Mouse (Mus musculus) liver, embryonic 14.5 days (tissue): ENCODE measurements around the gene Dcdc2a. TPM values are rescaled to one million over a fixed set of nuclear protein-coding genes. Genes with fewer than 3 reads are reported as not detected.

Source experiments
- ATAC-seq: fragments of 200-750 bp; cut with Nextera tagmentation; 2 replicates; pipeline ENCODE4 v1.8.0; 2017; ENCODE audit warnings: moderate number of reproducible peaks, mild to moderate bottlenecking, moderate library complexity; ENCODE audit not compliant: insufficient read depth
- DNase-seq, 3 experiments: peaks; one replicate each; pipeline ENCODE4 v3.0.0-alpha.2; 2012 to 2013; ENCODE audit warnings: low read depth in 3 of 3, low spot score in 3 of 3
- H3K27ac ChIP-seq: fragments of 300-500 bp; sonication (generic); 2 replicates; pipeline ENCODE4 v1.5.1; 2014; ENCODE audit warnings: moderate library complexity, mild to moderate bottlenecking, control low read depth, inconsistent platforms
- H3K27me3 ChIP-seq: fragments of 300-500 bp; sonication (generic); 2 replicates; pipeline ENCODE4 v1.6.1; 2014; ENCODE audit warnings: mild to moderate bottlenecking, low read length, moderate library complexity; ENCODE audit not compliant: control insufficient read depth, insufficient read depth
- H3K36me3 ChIP-seq: fragments of 300-500 bp; sonication (generic); replicated peaks from 2 replicates; pipeline ENCODE4 v1.6.1; 2014; ENCODE audit warnings: low read depth; ENCODE audit not compliant: control insufficient read depth, insufficient read depth
- H3K4me1 ChIP-seq, 2 experiments: fragments of 200-500 bp in 1 of 2; fragments of 300-500 bp in 1 of 2; sonication (generic) in 1 of 2; replicated peaks; 2 replicates each; pipeline ENCODE4 v1.6.1; 2012 to 2014; ENCODE audit warnings: antibody characterized with exemption in 1 of 2, inconsistent platforms in 1 of 2, low read length in 1 of 2; ENCODE audit not compliant: control insufficient read depth in 2 of 2, insufficient read depth in 2 of 2
- H3K4me2 ChIP-seq: fragments of 300-500 bp; sonication (generic); 2 replicates; pipeline ENCODE4 v1.6.1; 2014; ENCODE audit warnings: low read depth, mild to moderate bottlenecking, control low read depth, moderate library complexity
- H3K4me3 ChIP-seq, 2 experiments: fragments of 200-500 bp in 1 of 2; fragments of 300-500 bp in 1 of 2; sonication (generic) in 1 of 2; 2 replicates each; pipeline ENCODE4 v1.5.1; 2012 to 2014; ENCODE audit warnings: low read depth in 2 of 2, low read length in 2 of 2, mild to moderate bottlenecking in 2 of 2, control low read depth in 1 of 2, inconsistent platforms in 1 of 2, moderate library complexity in 1 of 2; ENCODE audit not compliant: insufficient read depth in 1 of 2
- H3K9ac ChIP-seq: fragments of 300-500 bp; sonication (generic); replicated peaks from 2 replicates; pipeline ENCODE4 v1.6.1; 2014; ENCODE audit warnings: mild to moderate bottlenecking, control low read depth, moderate library complexity
- H3K9me3 ChIP-seq: fragments of 300-500 bp; sonication (generic); 2 replicates; pipeline ENCODE4 v1.6.1; 2016; ENCODE audit warnings: low read length, mixed read lengths; ENCODE audit not compliant: control insufficient read depth
- CTCF ChIP-seq: IDR thresholded peaks from 2 replicates; pipeline ENCODE4 v1.5.1; 2016; ENCODE audit warnings: antibody characterized with exemption, low read depth, control low read depth
- EP300 ChIP-seq: IDR thresholded peaks from 2 replicates; pipeline ENCODE4 v1.6.1; 2016; ENCODE audit warnings: antibody characterized with exemption, low read depth
- WGBS: fragments of 180-500 bp; shearing (Covaris S2); extraction: QIAGEN DNeasy Blood & Tissue Kit; methylation state at CpG from one replicate; pipeline ENCODE4 v1.1.7; 2014; ENCODE audit not compliant: insufficient replicate concordance; 5-methylcytosine and 5-hydroxymethylcytosine counted together
- polyA plus RNA-seq, 2 experiments: library from polyadenylated mRNA; depleted of rRNA in 1 of 2; stranded (reverse) in 1 of 2; unstranded in 1 of 2; fragments of >200 nt; fragmentation: Nextera tagmentation in 1 of 2; extraction: Ambion mirVana in 1 of 2; gene quantifications; 2 replicates each; pipeline versions ENCODE4 v1.2.1 to v1.2.3; 2012 to 2014

The Dcdc2a gene
- polyA plus RNA-seq, 2 experiments = 0.08 to 0.27 TPM

DNA sequence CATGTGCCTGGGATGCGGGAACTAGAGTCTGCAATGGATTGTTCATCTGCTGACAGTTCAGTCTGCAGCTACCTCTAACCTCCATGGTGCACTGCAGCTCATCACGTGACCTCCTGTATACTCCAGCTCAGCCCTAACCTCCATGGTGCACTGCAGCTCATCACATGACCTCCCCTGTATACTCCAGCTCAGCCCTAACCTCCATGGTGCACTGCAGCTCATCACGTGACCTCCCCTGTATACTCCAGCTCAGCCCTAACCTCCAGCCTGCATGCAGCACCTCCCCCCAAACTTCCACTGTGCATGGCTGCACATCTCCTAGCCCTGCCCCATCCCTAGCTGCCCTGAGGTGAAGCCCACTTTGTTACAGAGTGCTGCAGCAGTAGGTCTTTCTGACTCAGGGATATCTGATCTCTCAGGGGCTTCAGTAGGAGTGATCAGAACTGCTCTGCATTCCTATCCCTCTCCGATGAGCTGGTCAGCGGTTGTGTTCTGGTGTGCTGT is 54.8 kb downstream of the Dcdc2a start:
- H3K27me3 ChIP-seq = no peaks in the 10 kb centered on the region
- ATAC-seq (no peak), DNase-seq (no peak)
- H3K4me2 ChIP-seq = no peak overlapping the region
- H3K4me1 ChIP-seq = peaks cover 0 to 2% of the 10 kb centered on the region in 2 experiments; a peak in 1 of 4 replicates
- H3K9me3 ChIP-seq = no peaks in the 10 kb centered on the region
- no peak overlapping the region for H3K4me3 ChIP-seq
- H3K9ac ChIP-seq = no peak overlapping the region
- no peaks in the 10 kb centered on the region for H3K36me3 ChIP-seq
- no peak overlapping the region for H3K27ac ChIP-seq
- TF ChIP-seq EP300 (no peak), CTCF (no peak)
- WGBS = 56% methylated on average over 5 of the region's 5 CpGs

DNA sequence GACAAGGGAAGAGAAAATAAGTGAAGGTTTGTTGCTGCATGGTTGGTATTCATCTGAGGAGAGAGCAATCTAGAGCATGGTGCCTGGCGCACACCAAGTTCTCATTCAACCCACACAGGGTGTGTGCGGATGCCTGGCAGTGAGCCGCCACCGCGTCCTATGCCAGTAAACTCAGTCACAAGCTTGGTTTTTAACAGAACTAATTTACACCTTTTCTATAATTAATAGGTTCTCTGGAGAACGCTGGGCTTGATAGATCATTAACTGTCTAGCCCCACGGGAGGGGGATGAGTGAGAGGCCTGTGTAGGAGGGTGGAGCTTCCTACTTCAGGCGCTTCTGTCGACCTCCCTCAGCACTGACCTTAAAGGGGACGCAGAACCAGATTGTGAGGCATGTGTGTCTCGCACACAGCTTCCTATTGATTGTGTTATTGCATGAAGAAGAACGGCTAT is 59.7 kb downstream of the Dcdc2a start:
- no peak for DNase-seq
- no peak overlapping the region for H3K9ac ChIP-seq
- no peaks in the 10 kb centered on the region for H3K27me3 ChIP-seq
- peak; percentile 60; the same call in 1 of the 2 replicates for ATAC-seq
- peak overlapping the region; percentile 35 to 63 for H3K4me3 ChIP-seq
- H3K4me2 ChIP-seq = peak overlapping the region; percentile 61
- no peaks in the 10 kb centered on the region for H3K36me3 ChIP-seq
- TF ChIP-seq CTCF = no peak
- TF ChIP-seq EP300 = no peak
- H3K27ac ChIP-seq = no peak overlapping the region
- 29% methylated on average over 12 of the region's 12 CpGs for WGBS
- peaks cover 0 to 2% of the 10 kb centered on the region in 2 experiments; a peak in 1 of 4 replicates for H3K4me1 ChIP-seq
- no peaks in the 10 kb centered on the region for H3K9me3 ChIP-seq

DNA sequence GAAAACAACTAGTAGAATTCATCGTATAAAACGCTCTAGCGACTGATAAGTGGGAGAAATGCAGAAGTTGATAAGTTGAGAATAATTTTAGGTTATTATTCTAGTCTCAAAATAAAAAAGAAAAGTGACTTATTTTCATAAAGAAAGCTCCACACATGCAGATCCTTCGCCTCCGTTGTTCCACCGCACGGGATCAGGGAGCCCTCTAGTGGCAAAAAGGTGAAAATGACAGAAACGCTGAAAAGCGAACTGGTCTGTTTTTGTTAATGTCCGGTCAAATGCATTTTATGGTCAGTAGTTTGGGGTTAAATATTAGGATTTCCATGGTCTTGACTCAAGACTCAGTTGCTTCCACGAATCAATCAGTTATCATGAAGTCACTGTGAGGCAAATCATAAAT is 60.2 kb downstream of the Dcdc2a start:
- H3K27ac ChIP-seq = no peak overlapping the region
- H3K9ac ChIP-seq = no peak overlapping the region
- DNase-seq (peak in 2 of 3 experiments; percentile 17 to 27), ATAC-seq (no peak)
- WGBS = 2% methylated on average over 11 of the region's 11 CpGs
- H3K4me1 ChIP-seq = peaks cover 0 to 2% of the 10 kb centered on the region in 2 experiments; a peak in 1 of 4 replicates
- peak overlapping the region; percentile 61 for H3K4me2 ChIP-seq
- peak overlapping the region; percentile 35 to 63; a peak in 3 of 4 replicates for H3K4me3 ChIP-seq
- peak; percentile 79 for TF ChIP-seq CTCF
- no peak for TF ChIP-seq EP300
- no peaks in the 10 kb centered on the region for H3K9me3 ChIP-seq
- H3K36me3 ChIP-seq = no peaks in the 10 kb centered on the region
- H3K27me3 ChIP-seq = no peaks in the 10 kb centered on the region

DNA sequence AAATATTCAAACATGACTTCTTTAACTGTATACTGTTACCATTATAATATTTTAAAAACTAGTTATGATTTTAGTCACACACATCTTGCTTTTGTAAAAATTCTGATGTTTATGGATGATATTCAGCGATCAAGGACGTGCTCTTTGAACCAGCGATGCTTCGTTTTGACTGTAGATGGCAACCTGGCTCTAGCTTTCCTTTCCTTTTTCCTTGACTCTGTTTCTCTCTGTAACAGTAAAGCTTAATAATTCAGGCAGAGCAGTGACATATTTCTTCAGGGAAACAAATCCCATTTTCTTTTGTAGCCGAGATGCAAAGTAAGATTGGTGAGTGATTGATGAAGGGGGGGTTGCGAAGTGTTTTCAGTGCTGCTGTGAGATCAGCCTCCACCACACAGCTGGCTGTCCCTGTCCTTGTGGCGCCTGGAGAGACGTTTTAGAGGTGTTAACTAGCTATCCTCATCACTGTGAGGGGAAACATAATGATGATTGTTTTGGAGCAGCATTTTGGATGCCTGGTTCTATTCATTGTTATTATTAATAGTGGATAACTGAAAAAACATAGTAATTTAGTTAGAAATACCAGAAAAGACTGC is 67.0 kb downstream of the Dcdc2a start:
- Histone ChIP-seq H3K27ac (no peak overlapping the region), H3K9me3 (no peaks in the 10 kb centered on the region), H3K36me3 (no peaks in the 10 kb centered on the region), H3K4me1 (no peaks in the 10 kb centered on the region), H3K9ac (no peak overlapping the region), H3K4me3 (no peak overlapping the region), H3K27me3 (no peaks in the 10 kb centered on the region), H3K4me2 (no peak overlapping the region)
- no peak for ATAC-seq
- TF ChIP-seq CTCF (no peak), EP300 (no peak)
- WGBS = 57% methylated on average over 8 of the region's 8 CpGs
- no peak for DNase-seq

DNA sequence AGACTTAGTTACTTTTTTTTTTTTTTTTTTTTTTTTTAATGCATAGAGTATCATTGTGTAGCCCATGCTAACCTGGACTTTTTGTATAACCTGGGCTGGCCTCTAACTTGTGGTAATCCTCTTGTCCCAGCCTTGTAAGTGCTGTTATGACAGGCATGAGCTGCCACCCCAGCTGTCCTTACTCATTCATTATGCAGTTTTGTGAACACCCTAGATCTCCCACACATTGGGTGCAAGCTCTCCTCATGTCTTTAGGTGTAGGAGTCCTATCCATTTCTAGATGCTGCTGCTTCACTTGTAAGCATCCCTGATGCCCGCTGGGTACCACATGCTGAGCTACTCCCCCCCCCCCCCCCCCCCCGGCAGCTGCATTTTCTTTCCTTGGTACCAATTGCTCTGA is 71.4 kb downstream of the Dcdc2a start:
- no peak for DNase-seq
- Histone ChIP-seq H3K4me3 (no peak overlapping the region), H3K36me3 (no peaks in the 10 kb centered on the region), H3K9me3 (no peaks in the 10 kb centered on the region), H3K9ac (no peak overlapping the region), H3K4me1 (no peaks in the 10 kb centered on the region), H3K4me2 (no peak overlapping the region), H3K27me3 (no peaks in the 10 kb centered on the region), H3K27ac (no peak overlapping the region)
- 45% methylated on average over 2 of the region's 2 CpGs for WGBS
- TF ChIP-seq CTCF (no peak), EP300 (no peak)
- no peak for ATAC-seq
